Mouse (Mus musculus) left cerebral cortex, adult 9 months (tissue): ENCODE measurements at regions not wholly inside any gene's neighbourhood (a gene's known extent, or its start where the extent isn't known, plus 50 kb on each side); places are given as distances from the start of the nearest gene placed in this dataset.

ENCODE experiments used
- DNase-seq, 2 experiments: peaks; one replicate each; pipeline ENCODE4 v3.0.0; 2022; ENCODE audit warnings: low spot score in 2 of 2

DNA sequence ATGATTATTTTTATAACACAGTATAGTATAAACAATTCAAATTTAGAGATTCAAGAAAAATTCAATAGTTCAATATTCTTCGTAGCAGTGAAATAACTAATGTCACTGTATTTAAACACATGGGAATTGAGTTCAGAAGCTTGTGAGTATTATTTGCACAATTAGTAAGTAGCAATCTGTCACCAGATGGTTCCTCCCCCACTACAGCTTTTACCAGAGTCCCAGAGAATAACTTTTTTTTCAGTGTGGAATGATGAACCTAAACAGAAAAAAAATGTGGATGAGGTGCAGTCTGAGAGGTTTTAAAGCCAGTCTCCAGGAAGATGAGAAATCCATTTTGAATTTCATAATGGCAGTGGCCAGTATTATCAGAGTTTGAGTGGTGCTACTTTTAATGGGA, 414.9 kb upstream of the C9orf72 start:
- no peak for DNase-seq

DNA sequence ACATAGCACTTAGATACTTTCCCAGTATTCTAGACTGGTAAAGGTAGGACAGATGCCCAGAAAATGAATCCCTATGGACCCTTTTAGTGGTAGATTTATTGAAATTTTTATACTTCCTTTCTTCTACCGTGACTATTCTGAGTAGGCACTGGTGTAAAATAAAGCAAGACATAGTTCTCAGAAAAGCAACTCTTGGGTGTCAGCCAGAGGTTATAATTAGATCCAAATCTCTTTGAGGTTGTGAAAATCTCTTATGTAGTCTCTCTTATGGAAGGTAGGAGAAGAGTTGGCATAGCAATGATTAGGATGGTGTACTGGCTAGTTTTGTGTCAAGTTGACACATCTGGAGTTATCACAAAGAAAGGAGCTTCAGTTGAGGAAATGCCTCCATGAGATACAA, 380.2 kb upstream of the C9orf72 start:
- peak in 1 of 2 experiments; percentile 2 for DNase-seq

DNA sequence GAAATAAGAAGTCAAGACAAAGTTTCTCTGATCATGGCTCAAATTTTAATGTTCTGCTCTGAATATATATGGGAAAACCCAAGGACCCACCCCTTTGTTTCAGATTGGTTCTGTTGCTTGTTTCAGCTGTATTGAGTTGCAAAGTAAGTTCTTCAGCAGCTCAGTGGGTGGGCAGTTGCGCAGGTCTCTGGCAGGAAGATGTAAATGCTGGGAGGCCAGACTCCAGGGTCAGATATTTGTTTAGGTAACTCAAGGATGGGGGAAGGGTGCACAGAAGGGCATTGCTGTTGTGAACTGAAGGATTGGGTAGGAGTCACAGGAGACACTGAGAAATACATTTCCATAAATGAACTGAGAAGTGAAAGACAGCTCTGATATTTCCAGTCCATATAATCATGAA, 352.1 kb upstream of the C9orf72 start:
- DNase-seq = no peak

DNA sequence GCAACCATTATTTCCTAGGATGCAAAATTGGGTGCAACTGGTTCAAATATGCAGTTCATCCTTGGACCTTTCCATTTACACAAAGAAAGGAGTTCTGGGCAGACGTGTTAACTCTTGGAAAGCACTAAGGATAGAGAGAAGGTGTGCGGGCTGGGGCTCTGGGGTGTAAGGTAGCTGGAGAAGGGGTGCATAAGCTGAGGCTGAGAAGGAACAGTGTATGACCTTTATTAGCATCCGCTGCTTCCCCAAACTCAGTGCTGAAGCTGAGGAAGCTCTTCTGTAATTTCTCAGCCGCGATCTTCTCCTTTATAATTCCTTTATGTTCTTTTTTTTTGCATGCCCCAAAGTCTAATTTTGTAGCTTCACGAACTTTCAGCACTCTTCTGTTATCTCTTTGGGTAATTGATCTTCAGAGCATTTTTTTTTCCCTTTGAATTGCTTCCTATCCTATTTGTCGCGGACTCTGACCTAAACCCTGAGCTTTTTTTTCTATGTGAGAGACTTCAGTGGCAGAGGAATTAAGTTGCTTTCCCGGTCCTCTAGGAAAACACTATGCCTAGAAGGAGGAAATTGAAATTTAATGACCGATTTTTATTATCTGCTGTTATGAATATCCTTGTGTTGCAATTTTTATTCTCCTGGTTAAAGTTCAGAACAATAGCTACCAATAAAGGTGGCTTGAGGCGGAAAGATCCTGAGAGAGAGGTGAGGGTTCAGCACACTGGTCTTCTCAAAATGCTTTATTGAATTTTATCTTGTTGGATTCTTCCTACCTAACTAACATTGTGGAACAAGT, 349.4 kb upstream of the C9orf72 start:
- DNase-seq = no peak

DNA sequence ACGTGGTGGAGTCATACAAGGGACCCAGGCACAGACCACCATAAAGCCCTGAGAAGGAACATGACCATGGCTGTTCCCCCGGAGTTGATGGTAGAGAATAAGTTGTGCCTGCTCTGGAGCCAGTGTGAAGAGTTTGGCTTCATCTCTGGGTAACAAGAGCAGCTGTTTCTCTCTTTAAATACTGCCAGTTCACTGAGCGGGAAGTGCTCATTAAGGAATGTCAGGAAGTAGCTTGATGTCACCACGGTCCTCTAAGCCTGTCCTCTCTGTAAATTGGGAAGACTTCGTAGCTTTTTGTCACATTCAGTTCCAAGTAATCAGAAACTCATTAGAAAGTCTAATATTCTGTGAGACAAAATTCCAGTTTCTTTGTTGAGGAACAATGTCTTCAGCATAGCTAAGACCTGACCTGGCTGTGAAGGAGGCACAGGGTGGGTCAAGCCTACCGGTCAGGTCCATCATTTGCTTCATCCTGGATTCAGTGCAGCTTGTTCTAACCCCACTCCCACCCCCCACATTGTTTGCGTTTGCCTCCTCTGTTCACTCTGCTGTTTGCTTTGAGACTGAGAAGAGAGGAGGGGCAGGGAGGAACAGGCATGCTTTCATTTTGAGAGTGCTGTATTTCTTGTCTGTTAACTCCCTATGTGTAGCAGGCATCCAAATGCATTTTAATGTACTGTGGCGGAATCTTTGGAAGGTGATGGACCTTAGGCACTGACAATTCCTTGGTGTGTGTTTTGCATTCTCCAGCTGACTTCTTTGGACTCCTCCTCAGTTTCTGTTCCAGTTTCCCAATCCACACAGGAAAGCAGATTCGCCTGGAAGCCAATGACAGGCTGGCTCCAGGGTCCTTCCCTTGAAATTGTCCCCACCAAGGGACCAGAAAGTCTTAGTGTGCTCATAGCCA, 345.8 kb upstream of the C9orf72 start:
- DNase-seq = no peak

DNA sequence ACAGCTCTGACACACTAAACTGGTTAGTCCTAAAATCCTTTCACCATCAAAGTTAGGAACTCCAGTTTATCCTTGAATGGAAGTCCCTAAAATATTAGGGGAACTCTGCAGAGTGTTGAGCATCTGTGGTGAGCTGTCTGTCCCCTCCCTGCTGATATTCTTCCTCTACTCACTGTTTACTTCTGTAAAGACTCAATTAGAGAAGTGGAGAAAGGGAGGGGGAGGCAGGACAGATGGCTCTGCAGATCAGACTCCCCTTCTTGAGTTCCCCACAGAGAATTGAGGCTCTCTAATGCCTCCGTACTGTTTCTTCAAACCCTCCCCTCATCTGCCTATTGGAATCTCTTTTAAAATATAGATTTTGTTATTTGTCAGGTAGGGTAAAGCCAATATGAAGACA, 335.3 kb upstream of the C9orf72 start:
- DNase-seq = no peak

DNA sequence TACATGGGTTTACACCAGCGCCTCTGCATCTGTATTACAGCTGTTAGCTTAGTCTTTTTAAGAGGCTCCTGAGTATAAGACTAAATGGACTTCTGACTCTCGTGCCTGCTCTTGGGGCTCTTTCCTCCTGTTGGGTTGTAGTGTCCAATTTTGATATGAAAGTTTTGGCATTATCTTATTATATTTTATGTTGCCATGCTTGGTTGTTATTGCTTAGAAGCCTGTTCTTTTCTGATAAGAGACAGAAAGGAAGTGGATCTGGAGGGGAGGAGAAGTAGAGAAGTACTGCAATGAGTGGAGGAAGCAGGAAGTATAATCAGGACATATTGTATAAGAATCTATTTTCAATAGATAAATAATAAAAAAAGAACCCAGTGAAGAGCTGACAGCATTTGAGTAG, 334.0 kb upstream of the C9orf72 start:
- no peak for DNase-seq

DNA sequence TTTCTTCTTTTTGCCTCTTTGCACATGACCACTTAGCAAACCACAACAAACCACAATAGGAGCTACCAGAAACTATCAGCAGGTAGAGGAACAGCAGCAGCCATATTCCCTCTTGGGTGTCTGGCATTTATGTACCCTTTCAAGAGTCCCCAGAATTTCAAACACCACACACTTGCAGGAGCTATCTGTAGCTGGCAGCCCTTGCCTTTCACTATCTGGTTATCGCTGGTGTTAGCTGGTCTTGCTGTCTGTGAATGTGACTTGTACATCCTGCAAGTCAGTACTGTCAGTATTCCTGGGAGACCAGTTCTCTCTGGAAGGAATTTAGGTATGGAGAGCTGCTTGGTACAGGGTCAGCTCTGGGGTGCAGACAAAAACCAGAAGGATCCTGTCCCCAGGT, 327.3 kb upstream of the C9orf72 start:
- no peak for DNase-seq

DNA sequence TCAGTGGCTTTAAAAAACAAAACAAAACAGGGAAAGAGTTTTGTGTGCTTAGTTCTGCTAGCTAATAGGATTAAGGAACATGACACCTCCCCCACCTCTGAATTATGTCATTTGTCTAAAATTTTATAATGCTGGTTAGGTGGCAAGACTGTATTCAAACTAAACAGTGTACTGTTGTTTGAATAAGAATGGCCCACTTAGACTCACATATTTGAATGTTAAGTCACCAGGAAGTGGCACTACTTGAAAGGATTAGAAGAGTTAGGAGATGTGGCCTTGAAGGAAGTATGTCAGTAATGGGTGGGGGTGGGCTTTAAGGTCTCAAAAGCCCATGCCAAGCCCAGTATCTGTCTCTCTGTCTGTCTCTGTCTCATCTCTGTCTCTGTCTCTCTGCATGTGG, 326.0 kb upstream of the C9orf72 start:
- no peak for DNase-seq

DNA sequence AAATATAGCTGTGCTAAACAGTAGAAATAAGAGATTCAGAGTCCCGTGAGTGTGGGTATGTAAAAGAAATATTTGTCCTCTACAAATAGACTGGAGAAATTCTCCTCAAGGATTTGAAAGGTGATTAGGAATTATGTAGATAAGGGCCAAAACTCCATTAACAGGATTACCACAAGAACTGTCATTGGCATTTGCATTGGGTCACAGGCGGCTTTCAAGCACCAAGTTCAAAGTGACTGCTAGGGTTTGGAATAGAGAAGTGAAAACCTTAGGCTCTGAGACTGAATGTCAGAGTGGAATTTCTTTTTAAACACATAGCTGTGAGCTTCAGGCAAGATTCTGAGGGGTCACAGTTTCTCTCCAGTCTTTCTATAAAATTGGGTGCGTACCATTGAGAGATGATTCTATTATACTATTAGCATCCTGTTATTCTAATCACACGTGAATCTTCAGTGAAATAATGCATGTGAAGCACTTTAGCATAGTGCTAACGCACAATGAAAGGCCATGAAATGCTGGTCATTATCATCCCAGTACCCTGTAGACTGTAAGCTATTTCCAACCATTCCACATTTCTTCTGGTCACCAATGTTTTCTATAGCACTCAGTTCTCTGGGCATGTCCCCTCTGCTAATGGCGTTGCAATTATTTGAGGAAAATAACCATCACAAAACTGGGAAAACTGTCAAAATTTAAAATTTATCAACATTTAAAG, 308.7 kb upstream of the C9orf72 start:
- DNase-seq = no peak

DNA sequence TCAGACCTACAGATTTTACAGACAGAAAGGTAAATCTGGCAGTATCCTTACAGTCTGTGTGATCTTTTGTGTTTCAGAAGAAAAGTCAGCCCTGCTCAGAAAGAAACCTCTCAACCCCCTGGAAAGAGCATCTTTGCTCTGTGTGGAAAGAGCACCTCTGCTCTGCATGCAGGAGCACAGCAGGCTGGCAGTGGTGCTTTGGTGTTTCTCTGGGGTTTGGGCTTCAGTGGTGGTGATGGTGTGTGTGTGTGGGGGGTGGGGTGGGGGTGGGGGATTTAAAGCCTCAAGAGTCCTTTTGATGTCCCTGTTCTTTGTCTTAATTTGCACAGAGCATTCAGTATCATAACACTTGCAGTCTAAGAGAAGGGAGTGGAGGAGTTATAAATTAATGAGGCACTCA, 308.2 kb upstream of the C9orf72 start:
- DNase-seq = no peak
